Mouse (Mus musculus): ENCODE measurements around the gene Dsn1. TPM values are rescaled to one million over a fixed set of nuclear protein-coding genes. Genes with fewer than 3 reads are reported as not detected.

Gene Dsn1
- total RNA-seq, 1 experiment from 2014 or later = 7.8 TPM

DNA sequence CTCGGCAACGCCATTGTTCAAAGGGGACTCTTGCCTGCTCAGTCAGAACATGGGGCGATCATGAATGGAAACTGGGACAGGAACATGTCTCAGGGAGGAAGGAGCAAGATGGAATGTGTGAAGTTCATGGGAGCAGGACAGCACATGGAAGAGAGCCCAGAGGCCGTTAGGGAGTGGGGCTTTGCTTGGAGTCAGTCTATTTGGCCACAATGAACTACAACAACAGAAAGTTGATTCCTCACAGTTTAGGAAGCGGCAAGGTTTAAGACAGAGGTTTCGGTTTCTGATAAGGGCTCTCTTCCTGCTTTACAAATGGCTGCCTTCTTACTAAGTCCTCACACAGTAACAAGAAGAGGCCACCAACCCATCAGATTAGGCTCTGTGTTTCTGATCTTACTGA, 39.6 kb downstream of the Dsn1 start:
- no peak for DNase-seq

DNA sequence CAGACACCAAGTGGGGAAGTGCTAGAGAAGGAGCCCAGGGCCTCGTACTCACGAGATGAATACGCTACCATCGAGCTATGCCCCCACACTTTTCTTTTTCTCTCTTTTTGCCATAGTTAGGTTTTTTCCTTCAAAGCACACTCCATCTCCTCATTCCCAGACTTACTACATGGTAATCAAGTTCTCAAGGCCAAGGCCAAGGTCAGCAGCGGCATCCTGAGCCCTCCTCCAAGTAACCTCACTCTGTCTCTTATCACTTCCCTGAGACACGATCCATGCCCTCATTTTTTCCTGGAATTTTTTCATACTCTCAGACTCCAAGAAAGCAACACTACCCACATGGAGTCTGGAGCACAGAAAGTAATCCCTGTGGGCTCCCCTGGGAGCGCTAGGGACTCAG, 43.1 kb downstream of the Dsn1 start:
- DNase-seq = no peak

DNA sequence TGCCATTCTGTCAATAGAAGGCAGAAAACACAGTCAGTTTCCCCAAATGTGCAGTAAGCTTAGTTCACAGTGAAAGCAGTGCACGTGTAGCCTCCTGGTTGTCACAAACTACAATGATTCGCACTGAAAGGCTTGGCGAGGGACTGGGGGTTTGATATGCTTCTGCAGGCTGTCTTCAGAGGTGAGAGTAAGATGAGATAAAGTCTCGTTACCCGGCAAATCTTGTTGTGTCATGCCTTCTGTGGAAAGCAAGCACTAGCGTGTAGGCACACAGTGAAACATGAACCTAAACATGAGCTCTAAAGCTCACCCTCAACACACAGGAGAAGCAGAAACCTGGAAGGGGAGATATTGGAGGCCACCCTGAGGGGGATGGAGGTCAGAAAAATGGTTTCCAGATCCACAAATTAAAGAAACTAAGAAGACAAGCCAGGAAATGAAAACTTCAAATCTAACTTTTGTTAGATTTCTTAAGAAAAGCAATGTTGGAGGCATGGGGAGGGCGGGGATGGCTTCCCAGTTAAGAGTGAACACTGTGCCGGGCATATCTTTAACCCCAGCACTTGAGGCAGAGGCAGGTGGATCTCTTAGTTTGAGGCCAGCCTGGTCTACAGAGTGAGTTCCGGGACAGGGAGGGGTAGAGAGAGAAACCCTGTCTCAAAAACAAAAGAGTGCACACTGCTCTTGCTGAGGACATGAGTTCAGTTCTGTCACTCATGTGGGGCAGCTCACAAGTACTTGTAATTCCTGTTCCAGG, 48.3 kb downstream of the Dsn1 start:
- no peak for DNase-seq

DNA sequence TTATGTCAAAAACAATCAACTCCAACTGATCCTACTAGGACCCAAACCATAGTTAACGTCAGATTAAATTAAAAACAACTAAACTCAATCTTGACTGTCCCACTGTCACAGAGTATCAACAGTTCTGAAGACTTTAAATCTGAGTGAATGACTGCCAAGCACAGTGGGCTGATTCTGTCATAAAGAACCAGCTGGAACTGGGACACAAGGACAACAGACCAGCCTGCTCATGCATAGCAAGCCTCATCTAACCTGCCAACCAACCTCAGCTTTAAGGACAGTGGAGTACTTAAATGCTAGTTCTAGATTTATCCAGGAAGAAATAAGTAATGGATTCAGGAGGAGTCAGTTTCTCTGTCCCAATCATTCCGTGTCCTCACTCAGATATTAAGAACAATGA, 49.9 kb downstream of the Dsn1 start:
- DNase-seq = no peak

DNA sequence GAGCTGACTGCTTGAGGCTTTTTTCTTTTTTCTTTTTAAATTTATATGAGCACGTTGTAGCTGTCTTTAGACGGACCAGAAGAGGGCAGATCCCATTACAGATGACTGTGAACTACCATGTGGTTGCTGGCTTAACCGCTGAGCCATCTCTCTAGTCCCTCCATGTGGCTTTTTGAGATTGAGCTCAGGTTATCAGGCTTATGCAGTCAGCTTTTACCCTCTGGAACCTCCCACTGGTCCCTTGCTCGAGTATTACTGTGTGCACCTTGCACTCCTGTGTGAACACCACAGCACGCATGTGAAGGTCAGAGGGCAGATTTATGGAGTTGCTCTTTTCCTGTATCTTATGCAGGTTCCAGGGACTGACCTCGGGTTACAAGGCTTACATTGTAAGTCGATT, 50.6 kb downstream of the Dsn1 start:
- DNase-seq = no peak

DNA sequence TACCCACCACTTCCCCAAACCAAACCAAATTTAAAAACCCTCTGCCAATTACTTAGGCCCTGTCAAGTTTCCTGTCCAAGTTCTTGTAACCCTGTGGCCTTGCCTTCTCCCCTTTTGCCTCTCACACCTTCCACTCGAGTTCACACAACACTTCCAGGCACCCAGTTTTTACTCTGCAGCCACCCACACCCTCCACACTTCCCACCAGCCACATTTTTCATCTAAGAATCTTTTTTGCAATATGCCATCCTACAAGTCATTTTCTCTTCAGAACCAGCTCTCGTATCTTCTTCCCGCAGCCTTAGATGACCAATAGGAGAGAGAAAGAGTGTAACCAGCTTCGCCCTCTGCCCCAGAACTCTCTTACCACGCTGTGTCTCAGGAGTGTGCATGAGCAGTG, 52.5 kb downstream of the Dsn1 start:
- DNase-seq = no peak

DNA sequence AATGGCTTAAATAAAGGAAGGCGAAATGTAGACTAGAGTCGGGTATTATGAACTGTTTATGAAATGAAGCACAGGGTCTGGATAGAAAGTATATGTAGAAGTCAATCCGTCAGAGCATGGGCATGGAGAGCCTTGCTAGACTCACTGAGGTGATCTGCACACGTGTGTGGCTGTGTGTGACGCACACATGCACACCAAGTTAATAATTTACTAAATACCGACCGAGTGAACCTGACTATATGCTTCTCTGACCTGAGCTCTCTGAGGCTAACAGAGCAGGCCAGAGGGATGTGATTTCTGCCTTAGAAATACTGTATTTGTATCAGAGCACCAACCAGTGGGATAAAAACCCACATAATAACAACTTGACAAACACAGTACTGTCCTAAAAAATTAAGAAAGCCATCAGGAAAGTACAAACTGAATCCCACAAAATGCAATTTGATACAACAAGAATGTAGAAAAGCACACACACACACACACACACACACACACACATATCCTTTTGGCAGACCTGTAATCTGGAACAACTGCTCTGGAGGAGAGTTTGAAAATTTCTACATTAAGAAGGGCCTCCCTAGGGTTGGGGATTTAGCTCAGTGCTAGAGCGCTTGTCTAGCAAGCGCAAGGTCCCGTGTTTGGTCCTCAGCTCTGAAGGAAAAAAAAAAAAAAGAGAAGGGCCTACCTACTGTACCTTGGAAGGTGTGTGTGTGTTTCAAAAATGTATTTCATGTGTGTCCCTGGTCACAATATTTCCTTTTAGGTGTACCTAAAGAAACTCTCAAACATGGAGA, 55.5 kb downstream of the Dsn1 start:
- DNase-seq = no peak

DNA sequence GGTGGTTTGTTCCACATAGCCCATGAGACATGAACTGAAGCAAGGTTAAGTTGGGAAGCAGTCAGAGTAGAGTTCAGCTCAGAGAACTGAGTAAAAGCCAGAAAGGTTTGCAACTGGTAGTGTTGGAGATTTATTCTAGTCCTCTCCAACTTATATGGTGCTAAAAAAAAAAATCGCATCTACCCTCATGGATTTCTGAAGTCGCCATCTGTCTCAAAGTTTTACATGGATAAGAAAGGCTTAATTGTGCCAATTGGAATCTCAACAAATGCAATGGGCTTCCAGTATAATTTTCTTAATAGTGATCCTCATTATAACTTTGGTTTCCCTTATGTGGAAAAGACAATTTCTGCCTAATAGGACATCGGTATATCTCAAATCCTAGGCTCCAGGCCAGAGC, 56.1 kb downstream of the Dsn1 start:
- no peak for DNase-seq

Other genes starting within 250 kb of the Dsn1 start
- gene Myl9, start 231.7 kb downstream of the Dsn1 start, total RNA-seq (2021) = 42.3 and 50.9 TPM in 2 replicates
- 5.5 and 5.8 TPM in 2 replicates for gene Tgif2, start 167.1 kb downstream of the Dsn1 start, total RNA-seq (2021)
- gene 4930518I15Rik, start 149.2 kb downstream of the Dsn1 start, total RNA-seq (2021) = 4.8 and 5.9 TPM in 2 replicates
- 284 and 313 TPM in 2 replicates for gene Rab5if, start 144.0 kb downstream of the Dsn1 start, total RNA-seq (2021)
- gene Sla2, start 120.0 kb downstream of the Dsn1 start, total RNA-seq (2021) = not detected in 2 replicates
- 49.6 and 55.3 TPM in 2 replicates for gene Ndrg3, start 15.1 kb downstream of the Dsn1 start, total RNA-seq (2021)
- gene Soga1, start 72.1 kb upstream of the Dsn1 start, total RNA-seq (2021) = 45.8 and 49.1 TPM in 2 replicates
- gene Tldc2, start 79.9 kb upstream of the Dsn1 start, total RNA-seq (2021) = not detected in 2 replicates
- gene Samhd1, start 128.1 kb upstream of the Dsn1 start, total RNA-seq (2021) = 18.0 and 26.1 TPM in 2 replicates
- 8.8 and 9.0 TPM in 2 replicates for gene Rbl1, start 197.4 kb upstream of the Dsn1 start, total RNA-seq (2021)

Data from adrenal gland, postnatal 25 days (tissue).